Mouse (Mus musculus): Measurements from ENCODE around the gene Nxnl2.
A peak's percentile ranks its signal among the peaks of the same experiment; 100 is the strongest.
"Not testable (repeated sequence)": the region's sequence is repeated elsewhere in the genome, so short reads cannot be mapped to it uniquely, and the experiment has no call there.

Nxnl2 gene

DNA sequence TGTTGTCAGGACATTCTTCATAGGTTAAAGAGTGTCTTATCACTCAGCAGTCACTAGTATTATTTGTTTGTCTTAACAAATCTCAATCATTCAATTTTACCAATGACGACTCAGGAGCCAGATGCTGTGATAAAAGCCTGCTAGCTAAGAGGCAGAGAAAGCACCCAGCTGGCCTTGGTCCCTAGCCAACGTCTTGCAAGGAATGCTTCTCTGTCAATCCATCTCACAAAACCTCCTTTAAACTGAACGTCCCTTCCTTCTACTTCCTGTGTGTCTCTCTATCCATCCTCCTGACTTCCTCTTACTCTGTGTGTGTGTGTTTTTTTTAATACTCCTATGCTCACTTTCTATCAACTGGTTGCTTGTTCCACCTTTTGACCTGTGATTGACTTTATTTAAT, 8.5 kb downstream of the Nxnl2 start:
- DNase-seq (ENCODE audit: low read depth, low spot score), result no peak

- DNase-seq (ENCODE audit: low read depth, low spot score), result no peak
Measured at GRCm38 (mm10) chr13:51182236-51182635, 11.4 kb downstream of the Nxnl2 start.

GRCm38 (mm10) chr13:51184896-51185295, 14.1 kb downstream of the Nxnl2 start:
- no peak for DNase-seq (ENCODE audit: low read depth, low spot score)

DNA sequence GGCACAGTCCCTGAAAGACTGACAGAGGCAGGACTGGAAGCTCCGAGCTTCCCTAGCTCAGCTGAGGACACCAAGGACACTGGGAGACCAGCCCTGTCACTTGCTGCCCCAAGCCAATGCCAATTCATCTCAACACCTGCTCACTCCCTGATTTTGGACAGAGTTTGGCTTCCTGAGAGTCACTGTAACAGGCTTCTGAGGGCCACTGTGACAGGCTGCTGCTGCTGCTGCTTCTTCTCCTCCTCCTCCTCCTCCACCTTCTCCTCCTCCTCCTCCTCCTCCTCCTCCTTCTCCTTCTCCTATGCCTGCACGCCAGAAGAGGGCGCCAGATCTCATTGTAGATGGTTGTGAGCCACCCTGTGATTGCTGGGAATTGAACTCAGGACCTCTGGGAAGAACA, 19.5 kb downstream of the Nxnl2 start:
- DNase-seq (ENCODE audit: low read depth, low spot score), result no peak

DNA sequence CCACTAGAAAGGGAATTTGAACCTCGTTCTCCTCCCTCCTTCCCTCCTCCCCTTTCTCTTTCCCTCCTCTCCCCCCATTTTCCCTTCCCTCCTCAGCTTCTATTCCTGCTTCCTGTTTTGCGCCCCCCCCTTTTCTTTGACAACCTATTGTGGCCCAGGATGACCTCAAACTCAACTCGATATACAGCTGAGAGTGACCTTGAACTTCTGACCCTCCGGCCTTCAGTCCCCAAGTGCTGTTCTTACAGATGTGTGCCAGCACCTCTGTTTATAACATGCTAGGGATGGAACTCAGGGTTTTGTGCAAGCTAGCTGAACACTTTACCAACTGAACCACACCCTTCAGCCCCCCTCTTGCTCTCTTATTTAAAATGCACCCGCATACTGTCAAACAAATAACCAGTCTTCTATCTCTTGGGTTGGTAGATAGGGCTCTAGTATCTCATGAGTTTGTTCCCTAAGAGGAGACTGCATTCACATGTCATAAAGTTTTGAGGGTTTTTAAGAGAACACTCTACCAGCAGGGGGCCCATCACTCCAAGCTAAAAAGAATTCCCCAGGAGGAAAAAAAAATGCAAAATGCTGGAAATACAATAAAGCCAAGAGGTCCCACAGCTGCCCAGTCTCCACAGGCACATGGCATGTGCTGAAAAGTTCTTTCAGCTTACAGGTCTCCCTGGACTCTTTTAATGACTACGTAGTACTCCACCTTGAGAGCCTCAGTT, 20.8 kb downstream of the Nxnl2 start:
- no peak for DNase-seq (ENCODE audit: low read depth, low spot score)

- DNase-seq (ENCODE audit: low read depth, low spot score), result no peak
Measured at GRCm38 (mm10) chr13:51193893-51194292, 23.1 kb downstream of the Nxnl2 start.

GRCm38 (mm10) chr13:51197699-51198098, 26.9 kb downstream of the Nxnl2 start:
- no peak for DNase-seq (ENCODE audit: low read depth, low spot score)

DNA sequence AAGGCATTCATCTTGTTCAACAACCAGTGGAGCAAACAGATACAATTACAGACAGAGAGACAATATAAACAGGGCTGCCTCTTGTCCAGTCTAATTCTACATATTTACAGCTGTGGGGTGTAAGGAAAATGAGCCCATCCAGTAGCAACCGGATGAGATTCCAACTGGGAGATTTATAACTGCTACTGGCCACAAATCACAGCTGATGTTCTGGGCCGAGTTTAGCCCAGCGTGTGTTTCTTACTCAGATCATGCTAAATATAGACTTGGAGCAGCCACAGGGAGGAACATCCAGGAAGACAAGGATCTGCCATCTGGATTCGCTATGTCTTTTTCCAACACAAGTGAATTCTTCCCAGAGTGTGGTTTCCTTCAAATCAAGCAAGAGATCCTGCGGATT, 27.4 kb downstream of the Nxnl2 start:
- peak; percentile 88 for DNase-seq (ENCODE audit: low read depth, low spot score)

- not testable (repeated sequence) for DNase-seq (ENCODE audit: low read depth, low spot score)
Measured at GRCm38 (mm10) chr13:51201985-51202843, 31.4 kb downstream of the Nxnl2 start.

DNA sequence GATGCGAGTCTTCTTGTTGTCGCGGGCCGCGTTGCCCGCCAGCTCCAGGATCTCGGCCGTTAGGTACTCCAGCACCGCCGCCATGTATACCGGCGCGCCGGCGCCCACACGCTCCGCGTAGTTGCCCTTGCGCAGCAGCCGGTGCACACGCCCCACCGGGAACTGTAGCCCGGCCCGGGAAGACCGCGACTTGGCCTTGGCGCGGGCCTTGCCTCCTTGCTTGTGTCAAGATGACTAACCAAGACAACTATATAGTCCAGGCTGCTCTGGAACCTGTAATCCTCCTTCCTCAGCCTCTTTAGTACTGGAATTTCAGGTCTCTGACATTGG, 32.0 kb downstream of the Nxnl2 start:
- DNase-seq (ENCODE audit: low read depth, low spot score), result not testable (repeated sequence)

DNA sequence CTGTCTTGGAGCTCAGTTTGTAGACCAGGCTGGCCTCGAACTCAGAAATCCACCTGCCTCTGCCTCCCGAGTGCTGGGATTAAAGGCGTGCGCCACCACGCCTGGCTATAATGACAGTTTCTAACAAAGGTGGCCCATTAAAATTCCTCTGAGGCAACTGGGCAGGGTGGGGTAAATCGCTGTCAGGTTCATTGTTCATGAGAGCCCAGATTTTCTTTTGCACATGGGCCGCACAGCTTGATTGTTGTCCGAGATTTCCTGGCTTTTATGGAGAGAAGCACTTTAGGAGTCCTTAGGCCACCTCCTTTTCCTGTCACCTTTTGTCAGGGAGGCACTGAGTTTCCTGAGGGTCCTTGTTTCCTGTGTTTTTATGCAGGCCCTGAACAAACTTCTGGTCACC, 32.6 kb downstream of the Nxnl2 start:
- DNase-seq (ENCODE audit: low read depth, low spot score), result no peak

DNA sequence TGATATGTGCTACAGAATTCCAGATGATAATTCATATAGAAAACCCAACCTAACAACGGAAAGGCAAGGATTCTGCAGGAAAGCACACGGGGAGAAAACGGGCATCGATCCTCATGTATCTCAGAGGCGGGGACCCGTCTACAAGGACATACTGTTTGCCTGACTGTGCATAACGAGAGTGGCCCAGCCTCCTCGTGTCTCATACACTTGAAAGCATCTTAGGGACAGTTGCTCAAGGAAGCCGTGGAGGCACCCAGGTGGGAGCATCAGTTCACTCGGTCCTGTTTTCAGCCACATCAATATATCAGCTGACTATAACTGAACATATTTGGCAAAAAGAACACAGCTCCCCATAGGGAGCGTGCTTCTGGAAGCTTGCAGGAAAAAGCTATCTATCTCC, 33.3 kb downstream of the Nxnl2 start:
- DNase-seq (ENCODE audit: low read depth, low spot score), result not testable (repeated sequence)

DNA sequence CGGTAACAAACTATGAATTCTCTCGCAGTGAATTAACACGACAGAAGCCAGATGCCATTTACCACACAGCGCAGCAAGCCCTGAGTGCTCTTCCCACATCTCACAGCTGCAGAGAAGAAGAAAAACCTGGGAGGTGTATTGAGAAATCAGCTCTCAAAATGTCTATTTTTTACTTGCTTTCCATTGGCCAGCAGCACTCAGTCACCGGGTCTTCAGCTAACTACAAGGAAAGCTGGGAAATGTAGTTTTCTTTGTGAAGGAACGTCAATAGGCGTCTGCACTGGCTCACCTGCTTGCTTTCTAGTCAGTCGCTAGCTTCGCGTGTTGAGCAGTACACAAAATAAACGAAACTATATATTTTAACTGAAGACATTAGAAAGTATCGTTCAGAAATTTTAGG, 37.1 kb downstream of the Nxnl2 start:
- DNase-seq (ENCODE audit: low read depth, low spot score), result peak; percentile 76

GRCm38 (mm10) chr13:51208378-51209100, 37.7 kb downstream of the Nxnl2 start:
- no peak for DNase-seq (ENCODE audit: low read depth, low spot score)

DNA sequence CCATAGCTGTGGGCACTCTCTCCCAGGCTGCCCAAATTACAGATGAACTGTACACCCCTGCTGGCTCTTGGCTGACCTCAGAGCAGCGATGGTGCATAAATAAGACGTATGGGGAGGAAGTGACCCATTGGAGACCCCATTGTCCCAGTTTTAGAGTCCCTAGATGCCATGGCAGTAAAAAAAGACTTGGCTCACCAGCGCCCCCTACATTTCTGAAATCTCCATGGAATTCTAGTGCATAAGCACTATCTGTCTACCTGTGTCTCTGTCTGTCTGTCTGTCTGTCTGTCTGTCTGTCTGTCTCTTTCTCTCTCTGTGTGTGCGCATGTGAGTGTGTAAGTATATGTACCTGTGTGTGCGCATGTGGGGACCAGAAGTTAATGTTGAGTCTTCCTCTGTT, 39.8 kb downstream of the Nxnl2 start:
- DNase-seq (ENCODE audit: low read depth, low spot score), result no peak

DNA sequence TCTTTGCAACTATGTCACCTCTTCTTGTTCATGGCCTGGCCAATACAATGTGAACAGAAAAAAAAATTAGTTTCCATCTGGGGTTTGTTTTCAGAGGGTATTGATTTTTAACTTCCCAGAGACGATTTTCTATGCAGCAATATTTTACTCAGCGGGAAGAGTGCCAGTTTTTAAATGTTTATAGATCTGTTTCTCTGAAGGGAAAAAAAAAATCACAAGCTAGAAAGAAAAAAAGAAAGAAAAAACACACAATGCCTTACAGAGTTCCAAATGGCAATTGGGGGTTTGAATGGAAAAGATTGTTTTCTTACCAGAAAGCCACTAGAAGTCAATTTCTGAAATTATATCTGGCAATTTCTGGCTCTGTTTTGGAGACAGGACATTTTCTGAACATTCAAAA, 43.9 kb downstream of the Nxnl2 start:
- DNase-seq (ENCODE audit: low read depth, low spot score), result no peak

DNA sequence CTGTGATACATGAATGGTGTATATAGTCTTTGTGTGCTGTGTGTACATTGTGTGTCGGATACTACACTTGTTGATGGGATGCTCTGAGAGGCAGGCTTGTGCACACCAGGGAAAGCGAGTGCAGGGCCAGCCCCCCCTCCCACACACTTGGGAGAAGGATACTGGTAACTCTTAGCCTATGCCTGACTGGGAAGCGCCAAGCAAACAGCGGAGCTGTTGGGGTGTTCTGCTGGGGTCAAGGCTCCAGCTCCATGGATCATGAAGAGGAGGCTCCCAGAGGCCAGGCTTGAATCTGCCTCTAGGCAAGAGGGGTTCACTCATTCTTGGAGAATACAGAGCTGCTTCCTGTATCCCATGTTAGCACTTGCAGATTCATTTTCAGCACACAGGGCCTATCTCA, 50.1 kb downstream of the Nxnl2 start:
- DNase-seq (ENCODE audit: low read depth, low spot score), result no peak

DNA sequence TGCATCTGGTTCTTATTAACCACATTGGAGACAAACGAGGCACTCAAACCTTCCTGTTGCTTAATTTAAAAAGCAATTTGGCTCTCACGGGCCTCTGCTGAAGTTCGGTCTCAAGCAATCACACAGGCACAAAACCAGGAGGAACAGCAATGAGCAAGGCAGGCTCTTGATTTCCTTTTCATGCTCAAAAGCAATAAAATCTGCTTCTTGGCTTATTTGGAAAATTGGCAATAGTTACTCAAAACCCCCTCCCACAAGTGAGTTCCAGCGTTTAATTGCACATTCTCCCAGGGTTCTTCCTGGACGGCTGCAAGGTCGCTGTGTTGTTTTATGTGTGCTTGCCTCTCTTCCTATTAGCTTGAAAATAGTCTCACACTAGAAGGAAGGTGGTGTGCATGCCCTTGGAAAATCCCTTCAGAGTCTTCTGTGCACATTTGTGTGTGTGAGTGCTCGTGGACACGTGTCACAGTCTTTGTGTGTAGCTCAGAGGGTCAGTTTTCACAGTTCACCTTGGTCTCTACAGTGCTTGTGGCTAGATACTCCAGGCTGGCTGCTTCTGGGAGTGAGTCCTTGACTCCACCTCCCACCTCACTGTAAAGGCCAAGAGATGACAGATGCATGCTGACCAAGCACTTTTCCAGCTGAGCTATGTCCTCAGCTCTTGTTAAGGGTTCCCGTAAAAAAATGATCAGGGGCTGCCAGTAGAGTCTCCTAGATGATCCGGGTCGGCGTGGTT, 50.8 kb downstream of the Nxnl2 start:
- no peak for DNase-seq (ENCODE audit: low read depth, low spot score)

Measured in telencephalon, adult 2 months (tissue).